Mouse (Mus musculus) frontal cortex, postnatal 10 days (tissue): Measurements from ENCODE around the gene Gas7.

Experiments used
- DNase-seq, 2 experiments: peaks; one replicate each; pipeline ENCODE4 v3.0.0; 2022; ENCODE audit warnings: low spot score in 2 of 2, mixed read lengths in 1 of 2

The Gas7 gene

DNA sequence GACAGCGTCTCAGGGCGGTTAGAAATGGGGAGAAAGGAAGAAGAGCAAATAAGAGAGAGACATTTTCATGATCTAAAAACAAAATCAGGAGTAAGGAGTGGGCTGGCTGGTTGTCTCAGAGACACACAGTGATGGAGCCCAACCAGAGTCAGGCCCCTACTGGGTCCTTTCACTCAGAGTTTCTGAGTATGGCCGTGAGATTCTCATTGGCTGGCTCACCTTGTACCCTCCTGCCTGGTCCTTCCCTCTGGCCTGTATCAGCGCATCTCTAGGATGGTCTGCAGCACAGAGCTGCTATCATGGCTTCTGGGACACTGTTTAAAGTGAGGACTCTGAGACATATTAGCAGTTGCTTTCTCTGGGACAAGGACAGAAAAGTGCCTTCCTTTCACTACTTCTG lies 199.3 kb downstream of the Gas7 start:
- no peak for DNase-seq

DNA sequence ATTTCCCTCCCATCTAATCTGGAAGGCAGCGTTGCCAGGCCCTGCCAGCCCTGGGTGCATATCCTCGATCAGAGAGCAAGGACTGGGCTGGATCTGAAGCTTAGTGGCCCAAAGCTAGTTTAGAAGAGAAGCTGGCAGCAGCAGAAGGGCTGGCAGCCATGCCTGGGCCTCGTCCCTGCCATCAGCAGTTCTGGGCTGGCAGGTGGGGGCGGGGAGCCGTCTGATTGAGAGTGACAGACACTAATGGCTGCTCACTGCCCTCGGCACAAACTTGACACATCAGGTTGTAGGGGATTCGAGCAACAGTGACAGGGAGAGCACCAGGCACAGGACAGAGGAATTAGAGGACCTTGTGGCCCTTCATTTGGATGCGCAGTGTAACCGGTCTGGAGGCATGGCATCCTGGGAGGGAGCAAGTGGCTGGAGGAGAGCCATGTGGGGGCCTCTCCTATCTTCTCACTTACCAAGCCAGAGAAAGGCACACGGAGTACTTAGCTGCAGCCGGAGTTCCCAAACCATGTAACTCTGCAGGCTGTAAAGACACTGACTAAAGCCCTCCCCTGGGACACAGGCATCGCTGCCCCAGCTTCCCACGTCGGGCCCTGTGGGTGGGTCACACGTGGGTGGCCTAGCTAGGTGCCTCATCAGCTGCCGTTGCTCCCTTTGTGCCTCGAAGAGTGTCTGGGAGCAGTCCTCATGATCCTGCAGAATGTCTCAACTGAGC lies 200.2 kb downstream of the Gas7 start:
- DNase-seq, result no peak

DNA sequence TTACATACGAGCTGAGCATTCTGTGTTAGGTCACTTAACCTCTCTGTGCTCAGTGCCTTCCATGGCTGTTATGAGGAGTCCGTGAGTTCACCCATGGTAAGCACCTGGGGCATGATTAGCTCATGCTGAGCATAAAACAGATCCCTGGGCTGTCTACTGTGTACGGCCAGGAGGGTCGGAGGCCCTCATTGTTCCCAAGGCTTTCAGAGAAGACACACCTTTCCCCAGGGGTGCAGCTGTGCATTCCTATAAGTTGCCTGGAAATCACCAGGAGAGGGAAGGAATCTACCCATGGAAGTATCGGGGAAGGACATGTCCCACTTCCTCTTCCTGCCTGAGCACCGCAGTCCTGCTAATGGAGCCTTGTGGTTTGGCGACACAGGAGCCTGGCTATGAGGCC lies 201.1 kb downstream of the Gas7 start:
- no peak for DNase-seq

DNA sequence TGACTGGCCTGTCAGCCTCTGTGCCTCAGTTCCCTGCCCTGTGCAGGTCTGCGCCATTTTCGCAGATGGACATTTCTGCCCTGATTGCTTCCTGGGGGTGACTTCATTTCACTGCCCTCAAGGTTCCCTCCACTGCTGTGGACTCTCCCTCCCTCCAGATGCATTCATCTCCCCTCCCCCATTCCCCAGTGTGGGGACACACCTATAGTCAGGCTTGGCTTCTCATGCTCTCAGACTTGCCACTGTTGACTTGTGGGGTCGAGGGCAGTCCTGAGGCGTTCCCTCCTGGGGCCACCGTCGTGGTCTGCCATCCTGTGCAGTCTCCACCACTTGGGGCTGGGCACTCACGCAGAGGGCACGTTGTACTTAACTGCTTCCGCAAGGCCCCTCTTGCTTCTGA lies 201.6 kb downstream of the Gas7 start:
- DNase-seq, result no peak

DNA sequence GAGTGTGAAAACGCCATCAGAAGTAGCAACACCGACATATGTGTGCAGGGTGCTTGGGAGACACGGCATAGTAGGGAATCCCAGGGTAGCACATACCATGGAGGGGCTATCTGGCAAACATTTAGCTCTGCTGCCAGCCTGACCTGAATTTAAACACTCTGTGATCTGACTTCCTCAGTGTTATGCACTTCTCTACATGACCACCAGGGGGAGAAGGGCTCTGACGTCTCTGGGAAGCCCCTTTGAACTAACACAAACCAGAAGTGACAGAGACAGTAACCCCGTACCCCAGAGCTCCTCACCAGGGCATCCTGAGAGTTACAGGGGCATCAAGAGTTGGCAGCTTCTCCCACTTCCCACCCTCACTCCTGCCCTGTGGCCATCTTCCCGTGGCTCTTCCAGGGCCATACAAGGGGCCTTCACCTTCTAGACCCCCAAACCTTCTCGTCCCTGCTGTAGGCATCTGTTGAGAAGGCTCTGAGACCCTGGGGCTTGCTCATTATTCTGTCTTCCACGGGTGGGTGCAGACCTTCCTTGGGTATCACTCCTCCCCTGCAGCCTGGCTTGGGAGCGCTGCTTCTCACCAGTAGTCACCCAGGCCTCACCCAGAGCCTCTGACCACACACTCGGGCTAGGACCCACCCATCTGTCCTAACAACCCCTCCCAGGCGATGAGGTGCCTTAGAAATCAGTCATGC lies 202.6 kb downstream of the Gas7 start:
- DNase-seq, result no peak

DNA sequence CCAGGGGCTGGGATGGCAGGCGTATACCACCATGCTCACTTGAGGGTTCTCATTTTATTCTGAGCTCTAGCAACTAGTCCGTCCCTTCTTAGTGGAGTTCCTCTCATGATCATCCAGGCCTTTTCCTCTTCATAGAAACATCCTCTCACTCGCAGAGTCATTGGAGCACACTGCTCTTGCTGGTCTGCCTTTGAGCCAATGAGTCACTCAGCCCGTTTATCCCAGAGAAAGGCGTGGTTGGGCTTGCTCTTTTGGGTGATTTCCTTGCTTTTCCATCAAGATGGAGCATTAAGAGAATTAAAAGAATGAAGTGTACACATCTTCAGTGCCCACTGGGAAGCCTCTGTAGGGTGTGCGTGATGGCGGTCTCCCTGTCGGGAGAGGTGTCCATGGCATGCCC lies 206.2 kb downstream of the Gas7 start:
- DNase-seq, result no peak

DNA sequence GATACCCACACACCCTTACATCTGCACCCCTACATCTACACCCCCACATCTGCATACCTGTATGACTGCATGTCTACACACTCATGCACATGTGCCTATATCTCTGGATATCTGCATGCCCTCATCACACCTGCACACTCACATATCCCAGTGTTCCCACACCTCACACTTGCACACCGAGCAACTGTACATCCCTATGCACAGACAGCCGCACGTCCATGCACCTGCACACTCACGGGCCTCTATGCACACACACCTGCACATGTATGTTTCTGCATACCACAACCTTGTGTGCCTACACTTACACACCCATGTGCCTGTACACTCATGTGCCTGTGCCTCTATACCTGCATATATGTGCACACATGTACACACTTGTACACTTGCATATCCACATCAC lies 208.2 kb downstream of the Gas7 start:
- no peak for DNase-seq

DNA sequence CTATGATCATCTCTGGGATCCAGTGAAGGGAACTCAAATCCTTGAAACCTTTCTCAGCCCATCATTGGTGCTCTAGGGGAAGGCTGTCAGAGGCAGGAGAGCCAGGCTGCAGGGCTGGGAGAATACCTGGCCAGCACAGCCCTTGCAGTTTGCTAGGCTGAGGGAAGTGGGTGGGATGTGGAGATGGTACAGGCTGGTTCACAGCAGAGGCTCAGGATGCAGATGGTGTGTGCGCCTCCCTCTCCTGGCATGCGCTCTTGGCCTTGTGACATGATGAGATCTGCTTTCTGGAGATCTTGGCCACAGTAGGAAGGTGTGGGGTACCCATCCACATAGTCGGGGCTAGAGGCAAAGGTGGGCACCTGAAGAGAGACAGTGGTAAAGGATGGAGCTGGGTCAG lies 209.0 kb downstream of the Gas7 start:
- DNase-seq, result no peak

DNA sequence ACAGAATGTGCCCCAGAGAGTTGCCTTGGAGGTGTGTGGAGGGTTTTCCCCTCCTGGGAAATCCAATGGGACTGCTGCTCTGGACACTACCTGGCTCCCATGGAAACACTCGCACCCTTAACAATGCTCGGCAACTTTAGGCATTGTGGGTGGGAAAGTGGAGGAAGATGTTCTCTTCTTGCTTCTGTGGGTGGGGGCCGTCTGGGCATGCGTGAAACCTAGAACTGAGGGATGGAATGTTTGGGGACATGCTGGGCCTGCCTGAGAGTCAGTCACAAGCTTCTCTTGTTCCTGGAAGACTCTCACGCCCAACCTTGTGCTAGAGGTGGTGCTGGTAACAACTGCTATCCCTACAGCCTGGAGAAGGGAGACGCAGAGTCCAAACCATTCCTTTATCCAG lies 209.7 kb downstream of the Gas7 start:
- DNase-seq, result no peak

DNA sequence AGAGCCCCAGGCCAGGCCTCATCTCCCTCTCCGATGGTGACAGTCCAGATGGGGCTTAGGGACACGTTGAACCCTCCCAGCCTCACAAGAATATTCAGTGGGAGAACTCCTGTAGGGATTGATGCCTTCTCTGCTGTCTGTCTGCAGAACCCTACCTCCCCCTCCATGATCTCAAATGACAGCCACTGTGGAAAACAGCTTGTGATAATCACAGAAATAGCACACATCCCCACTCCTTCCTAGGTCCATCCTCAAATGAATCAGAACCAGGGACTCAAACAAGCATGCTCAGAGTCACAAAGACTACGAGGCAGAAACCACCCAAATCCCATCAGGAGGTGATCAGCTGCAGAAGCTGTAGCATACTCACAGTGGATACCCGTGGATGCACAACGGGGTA lies 210.9 kb downstream of the Gas7 start:
- DNase-seq, result no peak

DNA sequence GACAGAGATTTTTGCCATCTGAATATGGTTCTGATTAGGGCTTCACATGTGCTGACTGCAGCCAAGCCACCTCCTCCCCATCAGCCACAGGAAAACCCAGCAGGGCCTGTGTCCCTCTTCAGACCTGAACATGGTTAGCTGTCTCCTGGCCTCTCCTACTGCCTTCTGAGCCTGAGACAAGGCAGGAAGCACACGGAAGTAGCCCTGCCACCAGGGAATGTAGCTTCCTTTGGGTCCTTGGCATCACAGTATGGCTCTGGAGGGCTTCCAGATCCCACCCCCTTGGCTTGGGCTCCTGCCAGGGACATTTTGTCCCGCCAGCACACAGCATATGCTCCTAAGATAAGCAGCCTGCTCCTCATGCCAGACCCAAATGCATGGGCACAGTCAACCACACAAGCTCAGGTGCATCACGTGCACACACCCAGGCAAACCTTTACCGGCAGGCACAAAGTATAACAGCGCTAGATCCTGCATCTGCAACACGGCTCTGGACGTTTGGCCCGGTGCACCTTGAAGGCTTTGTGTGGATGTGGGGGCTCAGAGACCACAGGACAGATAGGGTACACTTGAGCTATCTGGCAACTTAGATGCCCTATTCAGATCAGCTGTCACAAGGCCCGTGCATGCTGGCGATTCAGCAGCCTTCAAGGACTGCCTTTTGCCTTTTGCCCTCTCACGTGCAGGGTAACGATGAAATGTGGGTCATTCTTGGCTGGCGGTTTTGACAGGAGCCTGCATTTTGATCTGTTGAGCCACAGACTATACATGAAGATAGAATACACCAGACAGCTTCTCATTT lies 212.5 kb downstream of the Gas7 start:
- DNase-seq, result peak; percentile 72 to 79

DNA sequence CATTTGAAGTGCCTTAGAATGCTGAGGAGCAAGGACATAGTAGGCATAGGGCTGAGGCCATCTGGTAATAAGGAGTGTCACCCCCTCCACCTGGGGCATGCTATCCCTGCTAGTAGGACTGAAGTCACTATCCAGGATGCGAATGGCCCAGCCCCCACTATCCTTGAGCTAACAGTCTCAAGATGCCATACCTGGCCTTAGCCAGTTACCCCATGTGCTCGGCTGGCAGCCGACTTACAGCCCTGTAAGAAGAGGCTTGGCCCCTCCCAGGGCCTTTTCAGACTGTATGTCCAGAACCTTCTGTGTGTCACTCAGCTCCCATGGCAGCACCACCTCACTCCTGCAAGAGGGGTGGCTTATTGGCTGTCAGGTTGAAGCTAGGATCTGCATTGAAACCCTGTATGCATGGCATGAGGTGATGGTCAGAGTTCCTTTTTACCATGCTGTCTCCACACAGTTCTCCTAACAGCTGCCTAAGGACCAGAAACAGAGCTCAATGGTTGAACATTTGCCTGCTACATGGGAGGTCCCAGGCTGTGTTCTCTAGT lies 213.3 kb downstream of the Gas7 start:
- no peak for DNase-seq

DNA sequence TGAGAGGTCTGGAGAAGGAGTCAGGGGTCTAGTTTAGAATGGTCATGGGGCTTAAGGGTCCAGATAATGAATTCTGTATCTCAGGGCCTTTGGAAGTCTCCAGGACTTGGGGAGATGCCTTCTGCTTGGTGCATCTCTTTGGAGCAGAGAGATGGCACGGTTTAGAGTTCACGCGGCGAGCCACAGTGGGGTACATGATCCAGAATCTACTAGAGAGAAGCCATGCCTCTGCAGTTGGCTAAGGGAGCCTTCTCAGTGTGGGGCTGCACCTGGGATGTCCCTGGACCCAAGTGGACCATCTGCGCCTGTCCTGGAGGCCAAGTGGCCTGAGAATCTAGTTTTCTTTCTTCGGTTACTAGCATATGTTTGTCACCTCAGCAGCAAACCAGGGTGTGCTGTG lies 214.8 kb downstream of the Gas7 start:
- no peak for DNase-seq

DNA sequence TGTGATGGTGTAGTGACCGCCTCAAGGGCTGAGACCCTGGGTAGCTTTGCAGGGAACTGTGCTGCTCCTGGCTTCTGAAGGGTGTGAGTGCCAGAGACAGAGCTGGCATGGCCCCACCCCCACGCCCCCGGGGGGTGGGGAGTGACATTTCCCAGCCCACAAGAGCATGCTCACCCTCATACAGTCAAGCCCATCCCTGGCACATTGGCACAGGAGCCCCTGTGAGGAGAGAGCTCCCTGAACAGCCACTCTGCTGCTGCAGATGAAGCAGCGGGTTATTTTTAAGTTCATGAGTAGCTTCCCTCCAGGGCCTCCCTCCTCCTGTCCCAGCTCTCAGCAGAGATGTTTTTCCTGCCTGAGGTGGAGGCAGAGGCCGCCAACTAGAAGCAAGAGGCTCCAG lies 216.9 kb downstream of the Gas7 start:
- DNase-seq, result no peak

DNA sequence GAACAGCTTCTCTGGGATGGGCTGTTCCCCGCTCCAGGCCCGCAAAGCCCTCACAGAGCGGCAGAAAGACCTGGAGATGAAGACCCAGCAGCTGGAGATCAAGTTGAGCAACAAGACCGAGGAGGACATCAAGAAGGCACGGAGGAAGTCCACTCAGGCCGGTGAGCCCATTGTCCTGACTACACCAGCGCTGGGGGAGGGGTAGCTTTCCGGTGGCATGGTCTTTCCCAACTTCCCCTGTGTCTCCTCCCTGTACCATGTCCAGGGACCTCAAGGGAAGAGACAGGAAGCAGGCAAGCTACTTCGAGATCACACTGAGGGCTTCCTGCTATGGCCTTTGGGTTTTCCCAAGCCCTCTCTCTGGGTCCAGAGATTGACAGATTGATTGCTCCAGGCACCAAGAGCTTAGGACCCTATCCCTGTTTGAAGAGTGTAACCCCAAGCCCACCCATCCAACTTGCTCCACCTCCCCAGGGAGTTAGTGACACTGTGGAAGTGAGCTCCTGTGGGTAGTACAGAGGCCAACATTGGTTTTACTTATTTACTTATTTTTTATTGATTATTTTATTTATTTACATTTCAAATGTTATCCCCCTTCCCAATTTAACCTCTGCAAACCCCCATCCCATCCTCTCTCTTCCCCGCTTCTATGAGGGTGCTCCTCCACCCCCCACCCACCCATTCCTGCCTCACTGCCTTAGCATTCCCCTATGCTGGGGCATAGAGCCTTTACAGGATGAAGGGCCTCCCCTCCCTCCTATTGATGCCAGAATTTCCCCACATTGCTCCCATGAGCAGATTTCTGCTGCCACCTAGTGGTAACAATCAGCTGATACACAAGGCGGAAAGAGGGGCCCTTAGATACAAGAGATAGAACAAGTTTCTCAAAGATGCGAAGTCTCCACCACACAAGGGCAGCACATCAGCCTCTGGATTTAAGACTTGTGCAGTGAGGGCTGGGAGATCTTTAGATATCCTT lies 220.6 kb downstream of the Gas7 start:
- peak in 1 of 2 experiments; percentile 56 for DNase-seq

DNA sequence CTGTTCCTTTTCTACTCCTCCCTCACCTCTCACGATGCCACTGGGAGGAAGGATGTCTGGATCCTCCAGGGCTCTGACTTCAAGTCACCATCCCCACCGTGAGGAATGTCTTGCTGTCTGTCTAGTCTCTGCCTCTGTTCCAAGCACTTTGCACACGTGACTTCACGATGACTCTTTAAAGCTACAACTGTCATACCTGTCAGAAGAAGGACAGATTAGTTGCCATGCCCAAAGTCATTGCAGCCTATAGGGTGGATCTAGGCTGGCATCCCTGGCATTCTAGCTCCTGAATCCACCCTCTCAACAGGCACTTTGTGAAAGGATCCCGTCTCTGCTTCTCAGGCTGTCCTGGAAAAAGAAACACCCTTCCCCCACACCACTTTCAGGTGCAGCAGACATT lies 224.1 kb downstream of the Gas7 start:
- DNase-seq, result no peak

DNA sequence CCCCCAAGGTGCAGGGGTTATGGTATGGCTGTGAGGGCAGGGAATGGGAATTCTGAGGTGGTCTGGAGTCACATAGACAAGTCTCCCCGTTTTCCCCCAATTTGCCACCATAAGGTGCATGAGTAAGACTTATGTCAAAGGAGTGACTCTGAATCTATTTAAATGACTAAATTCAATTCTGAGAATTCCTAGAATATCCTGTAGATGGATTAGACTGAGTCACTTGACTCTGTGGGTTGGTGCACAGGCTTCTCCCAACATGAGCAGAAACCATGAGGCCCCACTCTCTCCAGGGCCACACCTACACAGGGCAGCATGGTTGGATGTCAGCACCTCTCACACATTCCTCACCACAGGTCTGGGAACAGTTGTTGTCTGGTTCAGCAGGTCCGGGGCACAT lies 224.7 kb downstream of the Gas7 start:
- DNase-seq, result no peak

DNA sequence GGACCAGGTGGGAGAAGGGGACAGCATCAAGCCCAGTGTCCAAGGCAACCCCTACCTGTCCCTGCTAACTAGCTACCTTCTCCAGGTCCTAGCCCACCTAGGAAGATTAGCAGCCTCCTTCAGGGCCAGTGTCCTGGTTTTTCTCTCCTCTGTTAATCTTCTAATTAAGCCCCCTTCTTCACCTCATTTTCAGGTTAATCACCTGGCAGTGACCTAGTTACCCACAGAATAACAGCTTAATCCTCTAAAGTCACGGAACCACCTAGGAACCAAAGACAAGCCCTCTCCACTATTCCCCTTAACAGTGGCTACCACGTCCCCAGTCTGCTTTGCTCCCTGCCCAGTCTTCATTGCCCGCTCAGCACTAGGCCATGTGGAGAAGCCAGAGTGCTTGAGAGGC lies 226.6 kb downstream of the Gas7 start:
- no peak for DNase-seq

DNA sequence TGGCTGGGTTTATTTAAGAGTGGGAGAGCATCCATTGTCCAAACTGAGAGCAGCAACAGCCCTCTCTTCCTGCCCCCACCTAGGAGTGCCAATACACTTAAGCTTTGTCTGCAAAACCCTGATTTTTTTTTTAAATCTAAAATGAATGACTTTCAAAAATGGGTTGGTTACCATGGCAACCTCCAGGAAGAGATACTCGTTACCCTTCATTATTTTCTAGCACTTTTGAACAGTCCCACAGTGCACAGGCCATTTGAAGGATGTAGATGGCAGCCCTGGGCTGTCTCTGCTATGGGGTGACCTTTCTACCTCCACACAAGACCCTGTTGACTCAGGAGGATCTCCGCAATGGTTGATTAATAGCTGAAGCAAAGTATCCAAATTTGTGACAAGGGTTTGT lies 230.9 kb downstream of the Gas7 start:
- DNase-seq, result no peak

DNA sequence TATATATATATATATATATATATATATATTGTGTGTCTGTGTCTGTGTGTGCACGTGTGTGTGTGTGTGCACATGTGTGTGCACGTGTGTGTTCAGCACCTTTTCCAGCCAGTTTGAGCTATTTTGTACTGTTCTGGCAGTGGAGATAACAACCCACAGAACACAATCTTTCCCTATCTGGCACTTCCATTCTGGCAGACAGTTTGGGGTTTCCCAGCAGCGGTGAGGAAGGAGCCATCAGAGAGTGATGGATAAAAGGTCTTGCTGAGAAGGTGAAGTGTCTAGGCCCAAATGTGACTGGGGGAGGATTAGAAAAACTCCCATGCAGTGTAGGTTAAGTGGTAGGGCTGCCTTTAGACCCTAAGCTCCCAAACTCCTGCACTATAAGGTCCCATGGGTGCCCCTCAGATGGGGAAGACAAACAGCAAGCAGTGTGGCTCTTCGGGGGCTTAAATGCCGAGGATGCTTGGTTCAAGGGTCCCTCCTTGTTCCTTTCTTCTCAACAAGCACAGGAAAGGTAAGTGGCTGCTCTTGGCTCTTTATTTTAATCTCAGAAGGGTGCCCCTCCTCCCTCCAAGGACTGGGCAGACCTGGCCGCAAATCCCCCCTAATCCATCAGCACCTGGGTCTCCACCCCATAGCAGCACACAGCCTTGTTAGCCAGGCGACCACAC lies 239.6 kb downstream of the Gas7 start, which contains the start of gene Rcvrn:
Gene Rcvrn, plus strand, starts transcription at position 624 of the 674 bp plus-strand sequence.
- no peak for DNase-seq

DNA sequence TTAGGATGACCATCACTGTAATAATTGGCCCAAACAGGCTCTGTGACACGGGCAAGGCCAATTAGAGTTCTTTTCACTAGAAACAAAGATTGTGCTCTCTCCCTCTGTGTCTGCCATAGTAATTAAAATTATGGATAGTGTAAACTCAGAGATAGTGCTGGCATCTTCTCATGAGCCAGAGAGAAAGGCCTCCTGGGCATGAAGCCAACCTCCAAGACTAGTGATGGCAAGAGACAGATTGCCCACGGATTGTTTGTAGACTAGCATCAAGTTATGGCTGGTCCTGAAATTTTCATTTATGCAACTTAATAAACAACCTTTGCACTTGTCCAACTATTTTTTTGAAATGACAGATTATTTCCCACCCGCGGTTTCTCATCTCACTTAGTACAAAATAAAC lies 257.7 kb downstream of the Gas7 start:
- no peak for DNase-seq
